Mouse (Mus musculus) kidney, postnatal 4 days (tissue): ENCODE measurements at regions not wholly inside any gene's neighbourhood (a gene's known extent, or its start where the extent isn't known, plus 50 kb on each side); places are given as distances from the start of the nearest gene placed in this dataset.

Source experiments
- DNase-seq, 2 experiments: peaks; one replicate each; pipeline ENCODE4 v3.0.0; 2021; ENCODE audit warnings: mixed read lengths in 2 of 2

DNA sequence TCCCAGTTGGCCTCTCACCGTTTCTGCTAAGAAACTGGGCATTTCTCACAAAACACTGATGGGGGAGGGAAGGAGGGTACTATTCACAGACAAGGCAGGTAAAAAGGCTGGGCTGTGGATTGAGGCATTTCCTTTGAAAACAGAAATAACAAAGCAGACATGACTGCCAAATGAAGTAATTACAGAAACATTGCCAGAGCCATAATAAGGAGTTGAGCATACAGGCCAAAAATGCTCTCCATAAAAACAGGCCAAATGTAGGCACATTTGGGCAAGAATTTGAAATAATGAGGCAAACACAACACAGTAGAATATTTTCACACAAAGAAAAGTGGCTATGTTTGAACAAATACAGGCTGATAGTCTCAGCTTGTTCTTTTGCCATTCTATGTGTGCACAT is 491.9 kb upstream of the Cdh4 start:
- DNase-seq: no peak

DNA sequence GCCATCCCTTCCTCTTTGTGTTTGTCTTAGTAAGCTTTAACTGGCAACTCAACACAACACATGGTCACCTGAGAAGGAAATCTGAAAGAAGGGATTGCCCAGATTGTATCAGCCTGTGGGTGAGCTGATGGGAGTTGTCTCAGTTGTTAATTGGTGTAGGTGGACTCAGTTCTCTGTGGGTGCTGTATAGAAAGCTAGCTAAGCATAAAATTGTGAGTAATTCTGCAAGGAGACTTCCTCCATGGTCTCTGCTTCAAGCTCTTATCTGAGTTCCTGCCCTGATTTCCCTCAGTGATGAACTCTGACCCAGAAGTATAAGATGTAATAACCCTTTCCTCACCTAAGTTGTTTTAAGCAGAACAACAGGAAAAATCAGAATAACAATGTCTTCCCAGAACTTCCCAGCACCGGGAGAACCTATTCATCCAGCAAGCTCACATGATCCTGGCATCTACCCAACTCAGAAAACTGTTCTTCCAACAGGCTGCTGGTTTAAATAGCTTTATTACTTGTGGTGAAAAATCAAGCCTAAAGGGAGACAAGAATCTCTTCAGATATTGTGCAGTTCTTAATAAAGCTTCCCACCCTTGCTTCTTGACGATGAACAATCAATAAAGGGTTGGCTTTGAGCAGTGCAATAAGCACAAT is 487.7 kb upstream of the Cdh4 start:
- no peak for DNase-seq

DNA sequence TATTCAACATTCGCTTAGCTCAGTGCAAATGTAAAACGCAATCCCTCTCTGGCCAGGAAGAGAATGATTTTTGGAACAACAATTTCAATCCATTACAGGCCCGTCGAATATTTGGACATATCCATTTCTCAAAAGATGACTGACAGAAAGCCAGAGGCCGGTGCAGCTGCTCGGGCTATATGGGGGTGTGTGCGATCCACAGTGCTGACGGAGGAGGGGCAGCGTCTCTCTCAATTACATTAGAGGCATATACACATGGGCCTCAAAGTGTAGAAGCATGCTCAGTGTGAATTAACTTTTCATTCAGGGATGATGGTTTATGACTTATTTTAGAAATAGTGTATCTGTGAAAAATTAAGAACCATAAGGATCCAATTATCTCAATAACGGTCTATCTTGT is 483.4 kb upstream of the Cdh4 start:
- DNase-seq: no peak

DNA sequence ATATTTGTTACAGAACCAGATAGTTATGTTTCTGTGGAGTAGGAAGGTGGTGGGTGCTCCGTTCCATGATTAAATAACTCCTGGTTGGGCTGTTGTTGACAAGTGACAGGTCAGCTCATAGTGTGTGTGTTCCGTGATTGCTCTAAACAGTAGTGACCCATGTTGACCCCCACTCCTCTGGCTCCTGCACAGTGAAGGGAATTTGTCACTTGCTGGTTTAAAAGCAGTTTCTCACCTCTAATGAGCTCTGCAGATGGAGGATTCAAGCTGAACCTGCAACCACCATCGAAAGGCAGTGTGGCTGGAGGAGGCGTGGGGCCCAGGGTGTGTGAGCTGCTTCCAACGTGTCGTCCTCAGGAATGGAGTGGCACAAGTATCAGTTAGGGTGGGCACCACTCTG is 482.6 kb upstream of the Cdh4 start:
- no peak for DNase-seq

DNA sequence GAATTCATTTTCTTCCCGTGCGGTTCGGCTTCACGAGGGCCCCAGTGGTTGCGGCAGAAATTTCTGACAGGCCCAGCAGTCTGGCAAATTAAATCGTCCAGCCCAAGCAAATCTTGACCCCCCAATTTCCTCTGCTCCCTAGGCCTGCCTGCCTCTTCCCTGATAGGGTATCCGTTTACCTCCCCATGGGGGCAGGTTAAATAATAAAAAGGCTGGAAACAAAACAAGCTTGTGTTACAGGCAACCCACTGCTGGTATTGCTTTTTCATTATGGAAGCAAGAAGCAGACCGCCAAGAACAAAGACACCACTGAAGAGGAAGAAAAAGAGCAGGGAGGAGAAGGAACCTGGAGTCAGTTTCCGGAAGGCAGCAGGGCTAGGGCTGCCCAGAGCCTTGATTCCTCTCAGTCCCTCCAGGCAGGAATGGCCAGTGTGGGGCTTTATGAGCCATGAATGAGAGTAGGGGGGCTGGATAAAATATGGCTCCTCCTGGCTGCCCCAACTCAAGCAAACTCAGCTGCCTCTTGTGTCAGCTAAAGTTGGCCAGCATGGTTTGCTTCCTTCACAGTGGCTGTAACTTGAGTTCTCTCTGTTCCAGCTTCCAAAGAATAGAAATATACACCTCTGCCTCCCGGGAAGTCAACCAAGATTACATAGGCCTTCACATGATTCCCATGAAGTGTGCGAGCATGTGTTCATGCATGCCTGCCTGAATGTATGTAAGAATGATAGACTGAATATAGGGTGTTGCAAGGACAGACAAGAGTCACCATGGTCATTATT is 474.5 kb upstream of the Cdh4 start:
- DNase-seq: no peak

DNA sequence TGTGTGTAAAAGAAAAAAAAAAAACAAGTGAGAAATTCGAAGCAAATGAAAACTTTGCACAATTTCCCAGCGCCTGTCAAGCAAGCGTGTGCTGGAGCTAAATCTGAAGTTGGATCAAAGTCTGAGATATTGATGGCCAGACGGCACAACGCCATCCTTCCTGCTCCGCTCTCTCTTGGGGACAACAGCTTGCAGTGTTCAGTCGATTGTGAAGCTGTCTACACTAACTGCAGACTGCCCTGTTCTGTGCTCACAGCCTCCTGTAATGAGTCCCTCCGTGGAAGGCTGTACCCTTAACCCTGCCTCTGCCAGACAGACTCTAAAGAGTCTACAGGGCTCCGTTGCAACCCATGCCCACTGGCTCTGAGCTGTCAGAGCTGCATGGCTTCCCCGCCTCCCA is 472.5 kb upstream of the Cdh4 start:
- no peak for DNase-seq

DNA sequence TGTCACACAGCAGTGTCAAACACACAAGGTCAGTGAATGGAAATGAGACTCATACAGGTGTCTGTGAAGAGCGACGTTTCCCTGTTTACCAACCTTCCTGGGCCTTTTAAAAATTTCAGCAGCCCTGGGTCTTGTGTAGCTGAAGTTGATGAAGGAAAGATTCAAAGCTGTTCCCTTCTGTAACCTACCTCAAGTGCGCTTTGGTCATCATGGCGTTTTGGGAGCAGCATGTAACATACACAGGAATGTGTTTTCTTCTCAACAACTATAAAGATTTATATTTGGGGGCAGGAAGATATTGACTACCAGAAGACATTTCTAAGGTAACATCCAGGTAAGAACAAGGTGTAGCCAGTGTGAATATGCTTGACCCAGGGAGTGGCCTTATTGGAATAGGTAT is 466.9 kb upstream of the Cdh4 start:
- DNase-seq: no peak

DNA sequence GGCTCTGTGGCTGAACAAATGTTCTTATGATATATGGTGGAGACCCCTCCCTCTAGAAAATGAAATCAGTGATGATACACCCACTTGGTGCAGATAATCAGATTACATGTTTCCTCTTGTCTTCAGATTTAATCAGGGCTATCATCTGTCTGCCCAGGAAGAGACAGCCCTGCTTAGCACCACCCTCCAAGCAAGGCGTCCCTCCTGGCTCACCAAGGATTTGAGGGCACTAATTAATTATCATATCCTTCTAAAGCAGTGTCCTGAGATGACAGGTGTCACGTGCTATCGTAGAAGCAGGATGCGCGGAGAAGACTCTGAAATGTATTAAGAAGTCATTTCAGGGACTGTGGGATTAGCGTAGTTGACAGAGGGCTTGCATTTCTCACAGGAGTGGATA is 466.2 kb upstream of the Cdh4 start:
- no peak for DNase-seq

DNA sequence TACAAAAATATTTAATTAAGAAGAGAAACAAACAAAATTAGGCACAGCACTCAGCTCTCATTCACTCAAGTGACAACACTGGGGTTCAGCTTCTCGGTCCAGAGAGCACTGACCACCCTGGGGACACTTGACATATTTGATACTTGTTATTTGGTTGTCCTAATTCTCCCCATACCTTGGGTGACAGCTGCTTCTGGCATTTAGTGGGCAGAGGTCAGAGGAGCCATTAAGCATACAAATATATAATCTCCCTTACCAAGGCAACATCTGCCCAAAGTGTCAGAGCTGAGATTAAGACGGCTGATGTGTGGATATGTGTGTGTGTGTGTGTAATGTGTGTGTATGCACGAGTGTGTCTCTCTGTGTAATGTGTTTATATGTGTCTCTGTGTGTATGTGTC is 465.7 kb upstream of the Cdh4 start:
- no peak for DNase-seq

DNA sequence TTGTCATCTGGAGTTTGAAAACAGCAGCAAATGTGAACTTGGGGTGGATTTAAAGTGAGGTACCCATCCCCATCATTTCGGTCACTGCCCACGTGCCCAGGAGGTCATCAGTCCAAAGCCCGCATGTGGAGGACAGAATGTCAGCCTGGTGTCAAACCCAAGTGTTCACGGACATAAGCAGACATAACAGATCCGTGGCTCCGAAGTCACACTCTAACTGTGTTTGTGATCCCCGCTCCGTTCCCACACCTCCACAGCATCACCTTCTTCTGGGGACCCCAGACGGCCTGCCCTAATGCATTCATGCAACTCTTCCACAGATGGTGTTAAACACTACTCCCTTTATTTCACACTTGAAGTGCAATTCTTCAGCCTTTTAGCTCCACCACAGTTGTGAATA is 462.8 kb upstream of the Cdh4 start:
- no peak for DNase-seq

DNA sequence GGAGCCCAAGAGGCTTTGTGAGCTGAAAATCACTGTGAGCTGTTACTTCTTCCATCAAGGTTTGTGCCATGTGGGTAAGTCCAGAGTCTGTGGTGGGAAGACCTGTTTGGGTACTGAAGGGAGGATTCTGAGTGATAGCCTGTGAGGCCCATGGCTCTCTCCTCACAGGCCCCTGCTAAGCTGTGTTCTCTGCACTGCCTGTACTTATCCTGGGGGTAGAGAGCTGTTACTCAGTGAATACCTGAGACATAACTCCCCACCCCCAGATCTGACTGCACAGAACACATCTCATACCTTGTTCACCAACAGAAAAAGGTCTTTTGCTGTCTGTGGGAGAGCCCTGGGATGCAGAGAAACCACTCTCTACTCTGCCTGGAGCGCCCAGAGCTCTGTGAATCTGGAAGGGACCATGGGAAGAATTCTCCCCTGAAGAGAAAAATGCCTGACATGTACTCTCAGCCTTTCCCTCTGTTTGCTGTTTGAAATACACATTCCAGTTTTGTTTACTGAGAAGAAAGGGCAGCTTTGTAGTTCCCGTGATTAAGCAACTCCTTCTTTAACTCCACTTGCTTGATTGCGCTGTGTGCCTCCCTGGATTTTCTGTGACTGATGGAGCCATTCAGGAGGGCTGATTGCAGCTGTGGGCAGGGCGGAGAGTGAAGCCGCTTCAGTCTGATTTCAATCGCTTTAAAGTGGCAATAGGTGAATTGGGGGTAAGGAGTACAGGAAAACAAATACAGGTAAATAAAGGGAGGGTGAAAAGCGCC is 460.3 kb upstream of the Cdh4 start:
- DNase-seq: peak; percentile 20 to 41

DNA sequence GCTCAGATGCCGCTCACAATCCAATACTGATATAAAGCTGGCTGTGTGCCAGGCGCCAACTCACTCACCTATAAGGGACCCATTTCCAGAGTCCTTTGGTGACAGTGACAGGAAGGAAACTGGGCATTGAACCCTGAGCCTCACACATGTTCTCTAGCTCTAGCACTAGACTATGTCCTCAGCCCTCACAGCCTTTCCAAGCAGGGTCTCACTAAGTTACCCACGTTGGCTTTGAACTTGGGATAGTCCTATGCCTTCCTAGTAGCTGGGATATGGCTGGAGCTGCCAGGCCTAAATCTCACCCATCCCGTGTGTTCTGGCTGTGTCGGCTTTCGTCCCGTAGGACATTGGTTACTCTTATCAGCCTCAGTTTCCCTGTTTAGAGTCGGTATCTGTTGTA is 458.4 kb upstream of the Cdh4 start:
- DNase-seq: no peak

DNA sequence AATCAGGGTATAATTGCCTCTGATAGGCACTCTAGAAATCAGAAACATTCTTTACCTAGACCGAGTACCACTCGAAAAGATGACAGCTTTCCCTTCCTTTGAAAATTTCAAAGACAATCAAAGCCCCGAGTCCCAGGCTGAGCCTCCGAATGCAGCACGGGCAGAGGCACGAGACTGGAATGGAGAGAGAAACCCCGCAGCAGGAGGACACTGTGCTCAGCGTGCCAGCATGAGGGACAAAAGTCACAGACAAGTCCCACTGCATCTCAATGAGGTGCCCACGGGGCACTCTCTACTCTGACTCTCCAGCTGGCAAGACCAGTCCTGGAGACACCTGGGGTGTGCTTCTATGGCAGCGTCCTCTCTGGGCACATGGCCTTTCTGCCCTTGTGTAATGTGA is 454.3 kb upstream of the Cdh4 start:
- no peak for DNase-seq

DNA sequence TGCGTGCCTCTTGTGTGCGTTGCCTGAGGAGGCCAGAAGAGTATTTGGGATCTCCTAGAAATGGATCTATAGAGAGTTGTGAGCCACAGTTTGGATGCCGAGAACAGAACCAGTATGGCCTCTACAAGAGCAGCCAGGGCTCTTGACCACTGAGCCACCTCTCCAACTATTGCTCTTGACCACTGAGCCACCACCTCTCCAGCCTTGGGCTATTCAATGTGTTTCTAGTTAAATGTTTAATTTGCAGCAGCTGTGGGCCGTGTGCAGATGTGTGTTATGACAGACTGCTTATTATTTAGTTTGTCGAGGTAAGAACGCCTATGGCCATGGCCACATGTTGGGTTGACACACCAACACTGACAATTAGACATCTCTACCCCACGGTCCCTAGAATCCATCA is 452.9 kb upstream of the Cdh4 start:
- DNase-seq: no peak

DNA sequence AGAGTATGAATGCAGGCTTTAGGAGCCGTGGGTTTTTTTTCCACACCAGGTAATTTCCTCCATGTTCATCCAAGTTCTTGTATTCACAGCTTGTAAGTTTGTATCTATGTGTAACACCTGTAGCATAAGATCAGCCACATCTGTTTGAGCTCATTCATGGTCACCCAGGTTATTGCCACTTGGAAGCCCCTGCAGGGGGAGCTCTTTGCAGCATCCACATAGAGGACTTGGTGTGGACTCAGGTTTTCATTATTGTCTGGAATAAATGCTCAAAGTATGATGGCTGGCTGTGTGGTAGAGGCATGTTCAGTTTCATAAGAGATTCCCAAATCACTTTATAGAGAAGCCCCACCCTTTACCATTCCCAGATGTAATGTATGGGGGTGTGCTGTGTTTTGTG is 452.4 kb upstream of the Cdh4 start:
- DNase-seq: peak; percentile 18 to 19

DNA sequence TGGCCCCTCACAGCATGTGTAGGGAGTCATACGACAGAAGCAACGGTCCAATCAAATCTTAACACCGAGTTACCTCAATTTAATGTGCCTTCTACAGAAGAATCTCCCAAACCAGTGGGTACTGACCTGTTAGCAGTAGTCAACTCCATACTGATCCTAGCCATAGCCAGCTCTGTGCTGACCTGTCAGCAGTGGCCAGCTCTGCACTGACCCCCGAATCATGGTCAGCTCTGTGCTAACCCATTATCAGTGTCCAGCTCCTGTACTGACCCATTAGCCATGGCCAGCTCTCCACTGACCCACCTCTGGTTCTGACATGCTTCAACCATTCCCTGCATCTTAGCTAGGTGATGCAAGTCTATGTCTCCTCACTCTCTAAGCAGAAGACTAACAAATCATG is 451.3 kb upstream of the Cdh4 start:
- no peak for DNase-seq

DNA sequence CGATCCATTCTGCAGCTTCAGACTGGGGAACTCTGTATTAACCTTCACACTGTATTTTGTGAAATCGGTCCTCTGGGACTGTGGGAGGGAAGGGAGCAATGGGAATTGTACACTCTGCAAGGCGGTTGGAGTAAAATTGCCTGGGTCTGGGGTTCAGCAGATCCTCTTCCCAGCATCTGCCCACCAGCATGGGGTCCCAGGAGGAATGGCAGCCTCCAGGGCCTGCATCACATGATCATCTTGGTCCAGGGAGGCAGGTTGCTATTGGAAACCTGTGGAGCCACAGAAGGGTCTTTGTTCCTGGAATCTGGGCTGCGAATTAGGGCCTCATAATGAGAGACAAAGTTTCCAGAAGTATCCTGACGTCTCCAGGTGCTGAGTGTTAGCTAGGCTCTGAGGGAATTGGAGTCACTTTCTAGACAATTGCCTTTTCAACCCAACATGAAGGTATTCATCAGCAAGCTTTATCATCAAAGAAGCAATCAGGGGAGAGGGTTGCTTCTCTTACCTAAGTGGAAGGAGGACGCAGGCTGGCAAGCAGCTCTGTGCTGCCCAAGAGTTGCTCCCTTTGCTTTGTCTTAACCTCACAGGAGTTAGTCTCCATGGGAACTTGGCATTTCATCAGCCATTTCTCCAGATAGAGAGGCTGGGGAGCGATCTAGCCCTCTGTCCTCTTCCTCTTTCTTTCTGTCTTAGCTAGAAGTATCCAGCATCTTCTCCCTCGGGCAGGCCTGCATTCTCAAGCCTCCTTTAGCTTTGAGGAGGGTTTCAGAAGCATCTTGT is 449.7 kb upstream of the Cdh4 start:
- DNase-seq: no peak

DNA sequence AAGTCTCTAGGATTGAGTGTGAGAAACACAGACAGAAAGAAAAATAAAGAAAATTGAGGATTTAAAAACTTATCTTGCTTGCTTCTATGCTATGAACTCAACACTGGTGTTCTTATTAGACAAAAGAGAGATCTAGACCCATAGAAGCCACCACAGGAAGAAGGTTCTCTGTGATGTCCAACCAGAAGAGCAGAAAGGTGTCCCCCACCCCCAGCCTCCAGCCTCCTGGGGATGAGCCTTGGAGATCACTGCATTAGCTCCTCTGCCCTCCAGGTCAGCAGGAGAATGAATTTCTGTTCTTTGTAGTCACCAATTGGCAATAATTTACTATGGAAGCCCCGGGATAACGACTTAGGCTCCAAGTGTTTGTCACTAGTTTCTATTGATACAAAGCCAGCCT is 444.3 kb upstream of the Cdh4 start:
- no peak for DNase-seq

DNA sequence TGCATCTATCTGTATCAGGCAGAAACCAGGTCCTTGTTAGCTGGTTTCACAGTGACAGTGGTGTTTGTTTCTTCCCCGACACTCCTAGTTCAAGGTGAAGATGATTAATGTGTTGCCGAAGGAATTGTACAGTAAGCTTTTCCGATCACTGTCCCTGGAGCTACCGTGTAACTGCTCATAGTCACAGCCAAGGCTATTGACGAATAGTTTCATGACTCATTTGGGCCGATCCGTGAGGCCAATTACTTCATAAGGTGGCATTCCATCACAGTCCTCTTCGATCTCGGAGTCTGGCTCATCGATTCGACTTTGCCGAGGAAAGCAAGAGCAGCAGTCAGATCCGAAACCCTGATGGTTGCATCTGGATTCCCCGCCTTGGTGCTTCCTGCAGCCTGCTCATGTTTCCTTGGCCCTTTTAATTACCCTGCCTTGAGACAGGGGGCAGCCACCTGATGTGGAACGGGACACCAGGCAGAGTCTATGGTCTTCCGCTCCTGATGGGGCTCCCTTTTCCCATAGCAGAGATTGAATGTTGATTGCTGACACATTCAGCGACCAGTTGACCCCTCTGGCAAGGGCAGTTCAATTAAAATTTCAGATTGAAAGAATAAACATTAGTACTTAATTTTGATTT is 441.7 kb upstream of the Cdh4 start:
- peak in 1 of 2 experiments; percentile 8 for DNase-seq

DNA sequence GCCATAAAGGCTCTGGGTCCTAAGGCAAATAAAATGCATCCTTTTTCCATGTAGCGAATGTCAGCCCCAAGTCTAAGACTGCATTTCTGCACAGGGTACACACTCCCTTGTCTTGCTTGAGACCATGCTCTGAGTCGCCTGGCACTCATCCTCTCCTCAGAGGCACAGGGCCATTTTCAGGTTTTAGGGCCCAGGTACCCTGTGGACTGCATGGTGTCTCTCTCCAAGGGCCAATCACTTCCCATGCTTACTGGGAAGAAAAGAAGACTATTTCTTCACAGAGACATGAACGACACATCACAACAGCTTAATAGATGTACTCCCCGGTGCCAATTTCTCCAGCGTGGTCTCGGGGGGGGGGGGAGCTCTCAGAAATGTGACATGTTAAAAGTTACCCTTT is 434.5 kb upstream of the Cdh4 start:
- no peak for DNase-seq

DNA sequence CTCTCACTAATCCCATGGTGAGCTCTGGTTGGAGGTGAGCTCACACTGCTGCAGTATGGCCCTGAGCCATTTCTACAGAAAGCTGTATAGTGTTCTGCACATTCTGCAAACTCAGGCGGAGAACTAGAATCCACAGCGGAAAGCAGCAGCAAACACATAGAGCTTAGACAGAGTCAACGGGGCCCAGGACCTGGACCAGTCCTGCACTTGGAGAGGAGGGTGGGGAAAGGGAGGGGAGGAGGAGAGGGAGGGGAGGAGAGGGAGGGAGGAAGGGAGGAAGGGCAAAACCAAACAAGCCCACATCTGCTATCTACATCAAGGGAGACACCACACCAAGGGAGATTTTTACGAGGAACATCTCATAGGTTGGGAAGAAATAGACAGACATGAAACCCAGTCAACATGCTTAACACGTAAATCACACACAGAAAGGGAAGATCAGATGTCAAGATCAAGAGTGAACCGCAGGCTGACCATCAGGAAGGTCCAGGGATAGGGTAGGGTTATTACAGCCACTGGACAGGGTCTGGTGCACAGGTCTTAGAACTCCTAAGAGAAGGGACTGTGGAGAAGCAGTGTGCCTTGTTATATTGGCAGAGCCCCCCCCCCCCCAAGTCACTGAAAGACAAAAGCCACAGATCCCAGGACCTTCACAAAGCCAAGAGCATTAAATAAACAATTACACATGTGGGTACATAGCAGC is 428.2 kb upstream of the Cdh4 start:
- DNase-seq: no peak

DNA sequence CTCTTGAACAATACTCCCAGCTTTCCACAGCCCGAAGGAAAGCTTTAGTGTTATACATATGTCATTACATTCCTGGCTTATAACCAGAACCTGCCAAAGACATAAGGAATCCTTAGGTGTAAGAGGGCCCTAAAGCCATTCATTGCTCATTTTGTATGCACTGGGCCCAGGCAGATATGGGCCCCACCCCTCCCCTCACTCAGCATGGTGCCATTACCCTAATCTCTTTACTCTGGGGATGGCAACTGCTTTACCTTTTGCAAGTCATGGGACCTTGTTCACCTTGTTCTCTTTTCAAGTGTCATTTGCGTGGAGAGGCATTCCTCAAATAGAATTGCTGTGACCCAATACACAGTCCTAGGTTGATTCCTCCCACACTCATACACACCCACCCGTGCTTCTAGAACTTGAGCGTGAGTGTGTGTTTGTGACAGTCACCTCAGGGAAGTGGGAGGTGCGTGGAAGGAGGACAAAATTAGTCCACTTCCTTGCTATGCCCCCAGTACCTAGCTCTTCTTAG is 419.5 kb upstream of the Cdh4 start:
- no peak for DNase-seq
